Mouse (Mus musculus) ES-E14 (cell line): ENCODE data around the gene Chst3. TPM values are rescaled to one million over a fixed set of nuclear protein-coding genes. Genes with fewer than 3 reads are reported as not detected.

Experiments
- DNase-seq: peaks from one replicate; pipeline ENCODE4 v3.0.0-alpha.2; 2013; ENCODE audit warnings: low read depth, low spot score
- H3K27ac ChIP-seq: 2 replicates; pipeline ENCODE4 v1.5.1; 2012; ENCODE audit warnings: low read depth, mild to moderate bottlenecking, low read length, moderate library complexity, mixed read lengths; ENCODE audit not compliant: poor library complexity, insufficient read depth, severe bottlenecking
- H3K36me3 ChIP-seq: 2 replicates; pipeline ENCODE4 v1.6.1; 2012; ENCODE audit warnings: mild to moderate bottlenecking, low read length, moderate library complexity, mixed read lengths; ENCODE audit not compliant: control insufficient read depth, poor library complexity, insufficient read depth, severe bottlenecking
- H3K4me1 ChIP-seq, 2 experiments: fragments of 150-350 bp in 1 of 2; sonication (generic) in 1 of 2; 2 replicates each; pipeline ENCODE4 v1.6.1; 2012; ENCODE audit warnings: low read length in 2 of 2, mild to moderate bottlenecking in 1 of 2, mixed read lengths in 1 of 2; ENCODE audit not compliant: control insufficient read depth in 2 of 2, insufficient read depth in 2 of 2, poor library complexity in 1 of 2
- H3K4me3 ChIP-seq, 2 experiments: fragments of 150-350 bp in 1 of 2; sonication (generic) in 1 of 2; 2 replicates each; pipeline ENCODE4 v1.5.1; 2012; ENCODE audit warnings: low read length in 2 of 2, low read depth in 1 of 2, mild to moderate bottlenecking in 1 of 2, mixed read lengths in 1 of 2; ENCODE audit not compliant: insufficient read depth in 1 of 2, poor library complexity in 1 of 2, severe bottlenecking in 1 of 2
- H3K9ac ChIP-seq: 2 replicates; pipeline ENCODE4 v1.6.1; 2012; ENCODE audit warnings: low read depth, mild to moderate bottlenecking, low read length, mixed read lengths; ENCODE audit not compliant: poor library complexity, insufficient read depth, severe bottlenecking
- H3K9me3 ChIP-seq: fragments of 150-350 bp; sonication (generic); 2 replicates; pipeline ENCODE4 v1.6.1; 2012; ENCODE audit warnings: low read depth, mild to moderate bottlenecking, low read length; ENCODE audit not compliant: control insufficient read depth, insufficient read depth
- CHD2 ChIP-seq: IDR thresholded peaks from 2 replicates; pipeline ENCODE4 v1.6.1; 2014; ENCODE audit warnings: mild to moderate bottlenecking, low read depth, low read length, inconsistent platforms
- HCFC1 ChIP-seq: IDR thresholded peaks from 2 replicates; pipeline ENCODE4 v1.6.1; 2012; ENCODE audit warnings: low read length, inconsistent platforms, borderline replicate concordance; ENCODE audit not compliant: insufficient read depth
- MAFK ChIP-seq: IDR thresholded peaks from 2 replicates; pipeline ENCODE4 v1.6.1; 2014; ENCODE audit warnings: mild to moderate bottlenecking, low read depth, low read length, inconsistent platforms; ENCODE audit not compliant: insufficient read depth
- ZC3H11A ChIP-seq: IDR thresholded peaks from 2 replicates; pipeline ENCODE4 v1.6.1; 2012; ENCODE audit warnings: low read depth, mild to moderate bottlenecking, inconsistent platforms, low read length, borderline replicate concordance
- ZNF384 ChIP-seq: IDR thresholded peaks from 2 replicates; pipeline ENCODE4 v1.6.1; 2012; ENCODE audit warnings: low read depth, low read length, inconsistent platforms
- in situ Hi-C, 2 experiments: fragments of 600-800 bp; cut with MboI; formaldehyde crosslinking; loops; one replicate each; pipeline ENCODE4 v1.15.1; 2025; ENCODE audit warnings: low sequenced_read_pairs in 2 of 2, inconsistent platforms in 1 of 2; ENCODE audit not compliant: unreplicated experiment in 2 of 2
- total RNA-seq: library from RNA; depleted of rRNA; stranded (reverse); fragments of 300-350 nt; gene quantifications from 2 replicates; pipeline ENCODE4 v1.2.3, GENCODE M21; 2012; rRNA removed

The Chst3 gene
- total RNA-seq, 1 experiment = 1.8 TPM

- H3K4me1 ChIP-seq = peaks cover 2 to 26% of the 10 kb centered on the region in 2 experiments; a peak in 2 of 4 replicates
- H3K27ac ChIP-seq = no peak overlapping the region
- no peaks in the 10 kb centered on the region for H3K36me3 ChIP-seq
- H3K4me3 ChIP-seq = peak overlapping the region; percentile 13 to 27; a peak in 2 of 4 replicates
- in situ Hi-C loops = no loop called here
- no peaks in the 10 kb centered on the region for H3K9me3 ChIP-seq
- no peak for DNase-seq
- peak overlapping the region; percentile 48; the same call in 1 of the 2 replicates for H3K9ac ChIP-seq
- no peak for TF ChIP-seq ZNF384
- no peak for TF ChIP-seq CHD2
Measured at GRCm38 (mm10) chr10:60134201-60134600, 84.9 kb downstream of the Chst3 start.

DNA sequence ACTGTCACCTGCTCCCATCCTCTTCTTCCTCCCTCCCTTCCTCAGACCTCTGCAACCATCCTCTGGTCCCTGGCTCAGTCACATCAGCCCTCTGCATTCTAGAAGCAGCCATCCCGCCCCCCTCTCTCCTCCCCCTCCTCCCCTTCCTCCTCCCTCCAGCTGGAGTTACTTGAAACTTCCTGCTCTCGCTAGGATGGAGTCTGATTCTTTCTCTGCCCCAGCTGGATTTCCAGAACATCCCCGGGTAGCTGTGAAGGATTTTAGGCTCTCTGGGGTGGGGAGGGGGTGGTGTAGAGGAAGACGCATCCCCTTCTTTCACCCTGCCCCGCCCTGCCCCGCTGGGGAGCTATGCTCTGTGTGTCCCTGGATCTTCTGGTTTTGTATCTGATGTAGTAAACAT, 85.6 kb downstream of the Chst3 start:
- DNase-seq = no peak
- Histone ChIP-seq H3K9me3 (no peaks in the 10 kb centered on the region), H3K4me3 (no peak overlapping the region), H3K9ac (no peak overlapping the region), H3K4me1 (peaks cover 2 to 26% of the 10 kb centered on the region in 2 experiments; a peak in 2 of 4 replicates), H3K36me3 (no peaks in the 10 kb centered on the region), H3K27ac (no peak overlapping the region)
- TF ChIP-seq HCFC1 (no peak), ZNF384 (no peak), MAFK (no peak), ZC3H11A (no peak), CHD2 (no peak)
- in situ Hi-C loops = no loop called here

Other genes with a start within 250 kb of the Chst3 start
- gene Ascc1, start 216.5 kb downstream of the Chst3 start, total RNA-seq = 16.3 and 18.8 TPM in 2 replicates
- 47.8 and 54.5 TPM in 2 replicates for gene Anapc16, start 216.1 kb downstream of the Chst3 start, total RNA-seq
- 4.1 and 6.7 TPM in 2 replicates for gene Spock2, start 113.0 kb downstream of the Chst3 start, total RNA-seq
- 365 and 441 TPM in 2 replicates for gene Psap, start 58.4 kb upstream of the Chst3 start, total RNA-seq
- gene Vsir, start 127.6 kb upstream of the Chst3 start, total RNA-seq = 5.5 and 5.7 TPM in 2 replicates
- 0.31 and 1.1 TPM in 2 replicates for gene Gm17455, start 180.5 kb upstream of the Chst3 start, total RNA-seq